Mouse (Mus musculus) kidney, embryonic 16.5 days (tissue): ENCODE measurements around the gene Pitpnm3. TPM values are rescaled to one million over a fixed set of nuclear protein-coding genes. Genes with fewer than 3 reads are reported as not detected.

ENCODE experiments used
- ATAC-seq: fragments of 200-750 bp; cut with Nextera tagmentation; 2 replicates; pipeline ENCODE4 v1.8.0; 2017; ENCODE audit warnings: moderate TSS enrichment; ENCODE audit not compliant: low FRiP score, low TSS enrichment
- H3K27ac ChIP-seq: fragments of 300-500 bp; sonication (generic); 2 replicates; pipeline ENCODE4 v1.5.1; 2014; ENCODE audit warnings: low read length
- H3K27me3 ChIP-seq: fragments of 300-500 bp; sonication (generic); 2 replicates; pipeline ENCODE4 v1.6.1; 2014; ENCODE audit warnings: low read length, control low read depth, mixed read lengths; ENCODE audit not compliant: insufficient read depth
- H3K36me3 ChIP-seq: fragments of 300-500 bp; sonication (generic); 2 replicates; pipeline ENCODE4 v1.6.1; 2014; ENCODE audit warnings: low read length, control low read depth, mixed read lengths; ENCODE audit not compliant: insufficient read depth
- H3K4me1 ChIP-seq: fragments of 300-500 bp; sonication (generic); 2 replicates; pipeline ENCODE4 v1.6.1; 2014; ENCODE audit warnings: low read length, control low read depth, mixed read lengths; ENCODE audit not compliant: insufficient read depth
- H3K4me2 ChIP-seq: fragments of 300-500 bp; sonication (generic); replicated peaks from 2 replicates; pipeline ENCODE4 v1.6.1; 2014; ENCODE audit warnings: low read depth, low read length
- H3K4me3 ChIP-seq: fragments of 300-500 bp; sonication (generic); 2 replicates; pipeline ENCODE4 v1.5.1; 2014; ENCODE audit warnings: mild to moderate bottlenecking, low read length
- H3K9ac ChIP-seq: fragments of 300-500 bp; sonication (generic); replicated peaks from 2 replicates; pipeline ENCODE4 v1.6.1; 2014; ENCODE audit warnings: low read length
- H3K9me3 ChIP-seq: fragments of 300-500 bp; sonication (generic); 2 replicates; pipeline ENCODE4 v1.6.1; 2016; ENCODE audit warnings: low read length, control low read depth
- WGBS: fragments of 180-500 bp; shearing (Covaris S2); extraction: QIAGEN DNeasy Blood & Tissue Kit; methylation state at CpG from one replicate; pipeline ENCODE4 v1.1.7; 2014; 5-methylcytosine and 5-hydroxymethylcytosine counted together
- polyA plus RNA-seq: library from polyadenylated mRNA; unstranded; fragments of >200 nt; fragmentation: Nextera tagmentation; extraction: Ambion mirVana; gene quantifications from 2 replicates; pipeline ENCODE4 v1.2.1, GENCODE M21; 2015

Pitpnm3 gene
- polyA plus RNA-seq, 1 experiment from 2014 or later = 0.16 TPM

- ATAC-seq = no peak
- no peaks in the 10 kb centered on the region for H3K9me3 ChIP-seq
- H3K4me1 ChIP-seq = peaks cover 7% of the 10 kb centered on the region; the same call in 1 of the 2 replicates
- H3K9ac ChIP-seq = no peak overlapping the region
- WGBS = 43% methylated on average over 10 of the region's 10 CpGs
- H3K27ac ChIP-seq = no peak overlapping the region
- H3K4me2 ChIP-seq = no peak overlapping the region
- 0 out of 2 replicates have a peak, but pooled peaks cover 3% of the 10 kb centered on the region for H3K27me3 ChIP-seq
- H3K4me3 ChIP-seq = no peak overlapping the region
- no peaks in the 10 kb centered on the region for H3K36me3 ChIP-seq
Measured at GRCm38 (mm10) chr11:72142889-72143288, 7.3 kb upstream of the Pitpnm3 start.

GRCm38 (mm10) chr11:72140198-72140597, 4.6 kb upstream of the Pitpnm3 start:
- H3K27me3 ChIP-seq = peaks cover 16% of the 10 kb centered on the region
- no peak overlapping the region for H3K9ac ChIP-seq
- no peak overlapping the region for H3K4me2 ChIP-seq
- no peak overlapping the region for H3K27ac ChIP-seq
- no peaks in the 10 kb centered on the region for H3K36me3 ChIP-seq
- H3K4me3 ChIP-seq = no peak overlapping the region
- WGBS = 17% methylated on average over 6 of the region's 6 CpGs
- peaks cover 11% of the 10 kb centered on the region for H3K4me1 ChIP-seq
- H3K9me3 ChIP-seq = no peaks in the 10 kb centered on the region
- no peak for ATAC-seq

GRCm38 (mm10) chr11:72136231-72136982, 829 bp upstream of the Pitpnm3 start:
- 33% methylated on average over 10 of the region's 11 CpGs for WGBS
- H3K27ac ChIP-seq = no peak overlapping the region
- H3K27me3 ChIP-seq = peaks cover 46% of the 10 kb centered on the region
- peaks cover 22% of the 10 kb centered on the region for H3K4me1 ChIP-seq
- no peaks in the 10 kb centered on the region for H3K9me3 ChIP-seq
- H3K36me3 ChIP-seq = no peaks in the 10 kb centered on the region
- peak overlapping the region; percentile 64; the same call in 1 of the 2 replicates for H3K4me3 ChIP-seq
- H3K9ac ChIP-seq = 0 out of 2 replicates have a peak overlapping the region, but pooled peaks have one; percentile 74
- no peak for ATAC-seq
- H3K4me2 ChIP-seq = peak overlapping the region; percentile 100

- H3K27me3 ChIP-seq = peaks cover 44% of the 10 kb centered on the region
- 16% methylated on average over 24 of the region's 24 CpGs for WGBS
Measured at GRCm38 (mm10) chr11:72134536-72135382, 819 bp downstream of the Pitpnm3 start.

GRCm38 (mm10) chr11:72133075-72133474, 2.5 kb downstream of the Pitpnm3 start:
- peaks cover 19% of the 10 kb centered on the region for H3K4me1 ChIP-seq
- no peak overlapping the region for H3K4me2 ChIP-seq
- H3K36me3 ChIP-seq = no peaks in the 10 kb centered on the region
- ATAC-seq = no peak
- H3K9ac ChIP-seq = no peak overlapping the region
- H3K9me3 ChIP-seq = no peaks in the 10 kb centered on the region
- H3K27ac ChIP-seq = no peak overlapping the region
- H3K4me3 ChIP-seq = no peak overlapping the region
- 59% methylated on average over 10 of the region's 10 CpGs for WGBS
- peaks cover 44% of the 10 kb centered on the region for H3K27me3 ChIP-seq

More at GRCm38 (mm10) chr11:72134536-72135382, 819 bp downstream of the Pitpnm3 start:
- peak overlapping the region; percentile 74 for H3K9ac ChIP-seq
- ATAC-seq = no peak; the same call in 1 of the 2 replicates
- peak overlapping the region; percentile 64 for H3K4me3 ChIP-seq
- peak overlapping the region; percentile 100 for H3K4me2 ChIP-seq
- H3K4me1 ChIP-seq = peaks cover 19% of the 10 kb centered on the region
- H3K27ac ChIP-seq = no peak overlapping the region
- H3K36me3 ChIP-seq = no peaks in the 10 kb centered on the region
- H3K9me3 ChIP-seq = no peaks in the 10 kb centered on the region

GRCm38 (mm10) chr11:72132266-72132665, 3.3 kb downstream of the Pitpnm3 start:
- Histone ChIP-seq H3K27ac (0 out of 2 replicates have a peak overlapping the region, but pooled peaks have one; percentile 24), H3K4me3 (no peak overlapping the region), H3K9ac (0 out of 2 replicates have a peak overlapping the region, but pooled peaks have one; percentile 31), H3K4me1 (peaks cover 19% of the 10 kb centered on the region), H3K9me3 (no peaks in the 10 kb centered on the region), H3K36me3 (no peaks in the 10 kb centered on the region), H3K4me2 (no peak overlapping the region), H3K27me3 (peaks cover 43% of the 10 kb centered on the region)
- WGBS = 25% methylated on average over 3 of the region's 3 CpGs
- no peak; the same call in 1 of the 2 replicates for ATAC-seq

GRCm38 (mm10) chr11:72131697-72132096, 3.9 kb downstream of the Pitpnm3 start:
- Histone ChIP-seq H3K4me2 (no peak overlapping the region), H3K9me3 (no peaks in the 10 kb centered on the region), H3K27me3 (peaks cover 38% of the 10 kb centered on the region), H3K9ac (no peak overlapping the region), H3K4me3 (no peak overlapping the region), H3K4me1 (peaks cover 19% of the 10 kb centered on the region), H3K36me3 (no peaks in the 10 kb centered on the region), H3K27ac (0 out of 2 replicates have a peak overlapping the region, but pooled peaks have one; percentile 24)
- ATAC-seq = no peak
- 86% methylated on average over 1 of the region's 1 CpGs for WGBS

GRCm38 (mm10) chr11:72130905-72131304, 4.7 kb downstream of the Pitpnm3 start:
- H3K9me3 ChIP-seq = no peaks in the 10 kb centered on the region
- H3K27ac ChIP-seq = no peak overlapping the region
- no peak for ATAC-seq
- H3K4me2 ChIP-seq = no peak overlapping the region
- no peak overlapping the region for H3K4me3 ChIP-seq
- H3K36me3 ChIP-seq = no peaks in the 10 kb centered on the region
- no peak overlapping the region for H3K9ac ChIP-seq
- H3K27me3 ChIP-seq = peaks cover 32% of the 10 kb centered on the region
- WGBS = 86% methylated on average over 3 of the region's 3 CpGs
- peaks cover 18% of the 10 kb centered on the region for H3K4me1 ChIP-seq

GRCm38 (mm10) chr11:72130472-72130871, 5.1 kb downstream of the Pitpnm3 start:
- WGBS = 79% methylated on average over 3 of the region's 3 CpGs
- Histone ChIP-seq H3K27me3 (peaks cover 32% of the 10 kb centered on the region), H3K4me1 (peaks cover 15% of the 10 kb centered on the region), H3K9ac (no peak overlapping the region), H3K4me3 (no peak overlapping the region), H3K9me3 (no peaks in the 10 kb centered on the region), H3K4me2 (no peak overlapping the region), H3K36me3 (no peaks in the 10 kb centered on the region), H3K27ac (no peak overlapping the region)
- ATAC-seq = no peak
